ENCODE assay signal across 27 mouse cellular contexts in the genomic region with DNA sequence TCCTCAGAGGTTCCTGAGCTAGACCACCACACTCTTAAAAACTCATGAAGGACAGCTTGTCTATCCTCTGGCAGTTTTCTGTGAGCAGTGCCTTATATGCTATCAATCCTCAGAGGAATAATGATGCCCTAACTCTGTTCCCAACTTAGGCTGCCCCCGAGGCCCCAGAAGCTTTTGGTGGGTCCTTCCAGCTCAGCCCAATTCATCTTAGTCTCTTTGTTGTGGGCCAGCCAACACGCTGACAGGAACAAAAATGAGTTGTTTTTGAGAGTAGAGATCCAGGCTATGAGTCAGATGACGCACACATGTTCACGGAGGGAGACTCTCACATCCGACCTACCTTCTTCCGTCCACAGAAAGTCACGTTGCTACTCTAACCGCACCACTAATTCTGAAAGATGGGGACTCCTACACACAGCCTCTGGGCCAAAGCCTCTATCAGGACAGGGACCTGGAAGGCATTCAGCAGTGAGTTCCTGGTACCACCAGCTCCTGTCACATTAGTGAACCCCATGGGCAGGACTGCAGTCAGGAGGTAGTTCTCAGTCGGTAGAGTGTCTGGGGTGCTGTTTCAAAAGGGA. TPM values are rescaled to one million over a fixed set of nuclear protein-coding genes. Genes with fewer than 3 reads are reported as not detected.
DNase-seq lines count a peak whose midpoint lies in the region; ATAC-seq and TF ChIP-seq lines count a peak whose summit lies in the region.
"Had no signal": no experiment of that assay in that cellular context is flagged by ENCODE, and none has a peak within 500 bp of the region (broad histone marks: within the 10 kb centered on the region; RNA-seq: fewer than 3 reads in every experiment).

No protein-coding gene starts in this region.

- H3K4me3 ChIP-seq in CH12.LX (replicated peaks in 1 of 3; ENCODE audit: low read depth in 2 of 3, low read length in 2 of 3, poor library complexity in 1 of 3) = no peak overlapping the region
- no peak overlapping the region for H3K4me3 ChIP-seq in liver, embryonic 11.5 days (ENCODE audit: low read depth, low read length)
- no peak overlapping the region for H3K4me3 ChIP-seq in hindbrain, embryonic 13.5 days
- H3K4me3 ChIP-seq: embryonic facial prominence, embryonic 15.5 days; erythroblast, embryonic 14.5 days; forebrain, embryonic 10.5 days; forebrain, embryonic 15.5 days; heart, adult 2 months; heart, embryonic 12.5 days; hindbrain, embryonic 10.5 days; hindbrain, embryonic 15.5 days had no signal

- peaks cover 21 to 81% of the 10 kb centered on the region in 2 experiments for H3K4me1 ChIP-seq in CH12.LX (ENCODE audit: control insufficient read depth in 1 of 2, insufficient read depth in 2 of 2)
- H3K4me1 ChIP-seq in liver, embryonic 11.5 days (replicated peaks; ENCODE audit: control insufficient read depth, insufficient read depth, low read length) = no peaks in the 10 kb centered on the region
- no peaks in the 10 kb centered on the region for H3K4me1 ChIP-seq in hindbrain, embryonic 13.5 days (replicated peaks)
- H3K4me1 ChIP-seq: embryonic facial prominence, embryonic 15.5 days; forebrain, embryonic 10.5 days; forebrain, embryonic 15.5 days; hindbrain, embryonic 15.5 days had no signal

- TF ChIP-seq POLR2A in CH12.LX (IDR thresholded peaks at IDR 0.05; ENCODE audit: low read depth, low read length) = peak; percentile 37

- H3K27ac ChIP-seq in CH12.LX (ENCODE audit: insufficient read depth, low read depth) = peak overlapping the region; percentile 42; the same call in 1 of the 2 replicates
- no peak overlapping the region for H3K27ac ChIP-seq in liver, embryonic 11.5 days (ENCODE audit: low read depth, low read length)
- H3K27ac ChIP-seq in hindbrain, embryonic 13.5 days = no peak overlapping the region
- H3K27ac ChIP-seq: embryonic facial prominence, embryonic 15.5 days; forebrain, embryonic 10.5 days; forebrain, embryonic 15.5 days; heart, adult 2 months; hindbrain, embryonic 10.5 days; hindbrain, embryonic 15.5 days had no signal

- 84% methylated on average over 9 of the region's 9 CpGs for WGBS in liver, embryonic 11.5 days
- 90% methylated on average over 9 of the region's 9 CpGs for WGBS in hindbrain, embryonic 13.5 days

- H3K79me2 ChIP-seq in CH12.LX (replicated peaks; ENCODE audit: control insufficient read depth, extremely low read depth, insufficient read depth, poor library complexity, severe bottlenecking) = no peaks in the 10 kb centered on the region; the same call in 1 of the 2 replicates

- no peaks in the 10 kb centered on the region for H3K36me3 ChIP-seq in CH12.LX (replicated peaks in 1 of 2; ENCODE audit: control insufficient read depth in 1 of 2, insufficient read depth in 1 of 2, low read length in 1 of 2)
- no peaks in the 10 kb centered on the region for H3K36me3 ChIP-seq in splenic B cell, adult 2 months (ENCODE audit: control insufficient read depth, insufficient read depth, low read length, poor library complexity, severe bottlenecking)
- H3K36me3 ChIP-seq in liver, embryonic 11.5 days (ENCODE audit: control insufficient read depth, insufficient read depth, low read length) = no peaks in the 10 kb centered on the region
- H3K36me3 ChIP-seq in hindbrain, embryonic 13.5 days = no peaks in the 10 kb centered on the region
- H3K36me3 ChIP-seq: embryonic facial prominence, embryonic 15.5 days; forebrain, embryonic 10.5 days; forebrain, embryonic 15.5 days; hindbrain, embryonic 10.5 days; hindbrain, embryonic 15.5 days had no signal

- peak overlapping the region; percentile 15 for H3K9ac ChIP-seq in CH12.LX (ENCODE audit: insufficient read depth, low read depth)
- H3K9ac ChIP-seq in liver, embryonic 11.5 days (ENCODE audit: low read depth, low read length) = no peak overlapping the region
- H3K9ac ChIP-seq in hindbrain, embryonic 13.5 days = no peak overlapping the region
- H3K9ac ChIP-seq: embryonic facial prominence, embryonic 15.5 days; forebrain, embryonic 15.5 days; heart, embryonic 12.5 days; hindbrain, embryonic 15.5 days had no signal

- no peak for TF ChIP-seq CTCF in CH12.LX (conservative IDR thresholded peaks at IDR 0.05 in 1 of 2, IDR thresholded peaks at IDR 0.05 in 1 of 2; ENCODE audit: low read depth in 2 of 2, low read length in 2 of 2)

- TF ChIP-seq EP300 in CH12.LX (IDR thresholded peaks at IDR 0.05; ENCODE audit: low read length) = peak; percentile 93

- peaks cover 7% of the 10 kb centered on the region for H3K9me3 ChIP-seq in CH12.LX (replicated peaks; ENCODE audit: low read length)
- no peaks in the 10 kb centered on the region for H3K9me3 ChIP-seq in liver, embryonic 11.5 days (ENCODE audit: control insufficient read depth, low read length)
- no peaks in the 10 kb centered on the region for H3K9me3 ChIP-seq in hindbrain, embryonic 13.5 days
- H3K9me3 ChIP-seq: embryonic facial prominence, embryonic 15.5 days; forebrain, embryonic 10.5 days; forebrain, embryonic 15.5 days; heart, embryonic 12.5 days; hindbrain, embryonic 10.5 days; hindbrain, embryonic 15.5 days had no signal

- no peak for ATAC-seq in liver, embryonic 11.5 days (replicated peaks; ENCODE audit: low FRiP score)
- ATAC-seq in hindbrain, embryonic 13.5 days (ENCODE audit: low FRiP score) = no peak
- ATAC-seq: forebrain, embryonic 15.5 days had no signal

- H3K4me2 ChIP-seq in CH12.LX (ENCODE audit: insufficient read depth, low read depth, poor library complexity, severe bottlenecking) = peak overlapping the region; percentile 53
- no peak overlapping the region for H3K4me2 ChIP-seq in liver, embryonic 11.5 days
- H3K4me2 ChIP-seq in hindbrain, embryonic 13.5 days = no peak overlapping the region
- H3K4me2 ChIP-seq: embryonic facial prominence, embryonic 15.5 days; forebrain, embryonic 15.5 days; heart, embryonic 12.5 days; hindbrain, embryonic 15.5 days had no signal

- peak; percentile 8 for DNase-seq in right cerebral cortex, adult 18-20 months
- no peak for DNase-seq in right cerebral cortex, postnatal 4 days
- peak; percentile 89 for DNase-seq in CH12.LX (ENCODE audit: extremely low read depth)
- DNase-seq in induced T-regulatory cell, adult 2 months (ENCODE audit: low read depth) = peak; percentile 96
- peak; percentile 19 for DNase-seq in splenic B cell, adult 2 months (ENCODE audit: low read depth, low spot score)
- no peak for DNase-seq in liver, embryonic 11.5 days (ENCODE audit: low spot score)
- DNase-seq in cerebellum, postnatal 36 days = no peak
- DNase-seq: adrenal gland, postnatal 14 days; cerebellum, adult 18-20 months; cerebellum, adult 9-11 months; gastrocnemius, postnatal 36 days; heart, adult 2 months; kidney, adult 11 months had no signal

- no peaks in the 10 kb centered on the region for H3K27me3 ChIP-seq in CH12.LX (replicated peaks)
- H3K27me3 ChIP-seq in splenic B cell, adult 2 months (ENCODE audit: control insufficient read depth, insufficient read depth, low read length, poor library complexity, severe bottlenecking) = no peaks in the 10 kb centered on the region
- no peaks in the 10 kb centered on the region for H3K27me3 ChIP-seq in liver, embryonic 11.5 days (replicated peaks; ENCODE audit: control insufficient read depth, insufficient read depth, low read length)
- H3K27me3 ChIP-seq in hindbrain, embryonic 13.5 days = no peaks in the 10 kb centered on the region
- H3K27me3 ChIP-seq: embryonic facial prominence, embryonic 15.5 days; forebrain, embryonic 15.5 days; heart, embryonic 12.5 days; hindbrain, embryonic 15.5 days had no signal

- TF ChIP-seq RAD21 in CH12.LX (IDR thresholded peaks at IDR 0.05; ENCODE audit: low read depth, low read length) = peak; percentile 6; the same call in 1 of the 2 replicates

- dilution Hi-C loops in CH12.LX (cut with MboI; ENCODE audit: extremely low pct_ligation_motif_present, extremely low pct_unique_long_range_greater_than_20kb, low sequenced_read_pairs) = no loop called here

- in situ Hi-C loops in CH12.LX (cut with MboI; ENCODE audit: low pct_ligation_motif_present, low pct_unique_long_range_greater_than_20kb, low sequenced_read_pairs) = no loop called here

TF ChIP-seq in CH12.LX, 34 proteins besides CTCF, POLR2A, EP300 and RAD21 (continues in another document):
- TF ChIP-seq BHLHE40 (IDR thresholded peaks at IDR 0.05; ENCODE audit: low read depth, low read length) (peak; percentile 100), ZC3H11A (IDR thresholded peaks at IDR 0.05; ENCODE audit: low read depth, low read length) (no peak), ZKSCAN1 (IDR thresholded peaks at IDR 0.05; ENCODE audit: borderline replicate concordance, low read depth, low read length) (no peak), RCOR1 (conservative IDR thresholded peaks at IDR 0.05; ENCODE audit: low read depth, low read length) (peak; percentile 98), MXI1 (IDR thresholded peaks at IDR 0.05; ENCODE audit: low read depth, low read length) (peak; percentile 88), CHD1 (IDR thresholded peaks at IDR 0.05; ENCODE audit: low read depth, low read length) (peak; percentile 88; the same call in 1 of the 2 replicates), ELF1 (IDR thresholded peaks at IDR 0.05; ENCODE audit: low read depth, low read length) (peak; percentile 69), MYC (IDR thresholded peaks at IDR 0.05; ENCODE audit: low read depth, low read length) (peak; percentile 95), SIN3A (IDR thresholded peaks at IDR 0.05; ENCODE audit: low read length) (peak; percentile 97), MAZ (IDR thresholded peaks at IDR 0.05; ENCODE audit: low read depth, low read length) (peak; percentile 84; the same call in 1 of the 2 replicates), MAFK (IDR thresholded peaks at IDR 0.05; ENCODE audit: insufficient replicate concordance, low read length) (peak; percentile 87), NRF1 (IDR thresholded peaks at IDR 0.05; ENCODE audit: low read depth, low read length) (no peak), USF1 (IDR thresholded peaks at IDR 0.05; ENCODE audit: low read depth, low read length) (peak; percentile 58), KAT2A (IDR thresholded peaks at IDR 0.05; ENCODE audit: insufficient replicate concordance, low read length) (0 out of 2 replicates have a peak, but pooled peaks have one; percentile 43), MAX (IDR thresholded peaks at IDR 0.05; ENCODE audit: low read length) (peak; percentile 94), POLR2AphosphoS2 (IDR thresholded peaks at IDR 0.05; ENCODE audit: low read depth, low read length) (no peak)

RNA-seq across cellular contexts. Expression of gene Il10, which starts 26.0 kb away (rescaled TPM):
- total RNA-seq in CH12.LX (2012; rRNA removed) (389 and 399 TPM in 2 replicates), CH12.LX (2014; rRNA removed) (903 and 969 TPM in 2 replicates)
- 236 and 284 TPM in 2 replicates for polyA plus RNA-seq in CH12.LX (2012; ENCODE audit: insufficient read length, low read depth)
- not detected in 2 replicates for polyA plus RNA-seq in liver, embryonic 11.5 days (2014; fragmentation: Nextera tagmentation; extraction: Ambion mirVana)
- polyA plus RNA-seq in hindbrain, embryonic 13.5 days (2015; fragmentation: Nextera tagmentation; extraction: Ambion mirVana) = not detected in 2 replicates
- total RNA-seq: adrenal gland, postnatal 14 days; gastrocnemius, adult 18-20 months; gastrocnemius, postnatal 36 days; heart, adult 2 months; heart, postnatal 25 days had no signal
- polyA plus RNA-seq: embryonic facial prominence, embryonic 11.5 days; embryonic facial prominence, embryonic 15.5 days; erythroblast, embryonic 14.5 days; forebrain, embryonic 10.5 days; forebrain, embryonic 15.5 days; frontal cortex, adult 2 months; heart, adult 2 months; heart, embryonic 12.5 days; hindbrain, embryonic 10.5 days; hindbrain, embryonic 15.5 days; intestine, embryonic 14.5 days had no signal

RNA-seq across cellular contexts. Expression of gene Il19, which starts 53.7 kb away (rescaled TPM):
- 0.21 TPM in 1 of 2 replicates, not detected in the other for total RNA-seq in CH12.LX (2012; rRNA removed)
- 0.38 and 0.39 TPM in 2 replicates for total RNA-seq in CH12.LX (2014; rRNA removed)
- not detected in 2 replicates for polyA plus RNA-seq in CH12.LX (2012; ENCODE audit: insufficient read length, low read depth)
- polyA plus RNA-seq in liver, embryonic 11.5 days (2014; fragmentation: Nextera tagmentation; extraction: Ambion mirVana) = not detected in 2 replicates
- not detected in 2 replicates for polyA plus RNA-seq in hindbrain, embryonic 13.5 days (2015; fragmentation: Nextera tagmentation; extraction: Ambion mirVana)
- total RNA-seq: adrenal gland, postnatal 14 days; gastrocnemius, adult 18-20 months; gastrocnemius, postnatal 36 days; heart, adult 2 months; heart, postnatal 25 days had no signal
- polyA plus RNA-seq: embryonic facial prominence, embryonic 15.5 days; erythroblast, embryonic 14.5 days; forebrain, embryonic 10.5 days; forebrain, embryonic 15.5 days; frontal cortex, adult 2 months; heart, adult 2 months; heart, embryonic 12.5 days; heart, embryonic 16.5 days; hindbrain, embryonic 10.5 days; hindbrain, embryonic 15.5 days; intestine, embryonic 14.5 days had no signal

Comparison
In these comparisons a context has a peak if more than half of its experiments do, and no peak if none do; other contexts are left out.
1. DNase-seq: peak in right cerebral cortex, adult 18-20 months (single experiment), CH12.LX (single experiment), induced T-regulatory cell, adult 2 months (single experiment) and splenic B cell, adult 2 months (single experiment); none in right cerebral cortex, postnatal 4 days (single experiment), liver, embryonic 11.5 days (single experiment) and cerebellum, postnatal 36 days (0 of 2).
2. RNA of gene Il10, which starts 26.0 kb away (polyA plus RNA-seq): 236 to 284 TPM in CH12.LX; not detected in liver, embryonic 11.5 days and not detected in hindbrain, embryonic 13.5 days; every median in the first group is over 100 times any median in the second.